Mouse (Mus musculus) gastrocnemius, adult 2 months (tissue): ENCODE data around the gene Rngtt. TPM values are rescaled to one million over a fixed set of nuclear protein-coding genes. Genes with fewer than 3 reads are reported as not detected.
A peak's percentile ranks its signal among the peaks of the same experiment; 100 is the strongest.
"Not testable (repeated sequence)": the region's sequence is repeated elsewhere in the genome, so short reads cannot be mapped to it uniquely, and the experiment has no call there.

Source experiments
- DNase-seq: peaks from one replicate; pipeline ENCODE4 v3.0.0; 2022
- H3K27ac ChIP-seq: fragments of 200-600 bp; 2 replicates; pipeline ENCODE4 v1.8.1; 2022; ENCODE audit warnings: mild to moderate bottlenecking
- H3K4me3 ChIP-seq: fragments of 200-600 bp; 2 replicates; pipeline ENCODE4 v1.8.1; 2022; ENCODE audit warnings: mild to moderate bottlenecking, moderate library complexity
- CTCF ChIP-seq: fragments of 200-600 bp; IDR thresholded peaks from 2 replicates; pipeline ENCODE4 v1.8.1; 2022; ENCODE audit warnings: antibody characterized with exemption, mild to moderate bottlenecking, moderate library complexity
- intact Hi-C: fragments of 180-260 bp; cut with DNase I; formaldehyde crosslinking; loops from one replicate; pipeline ENCODE4 v1.15.1; 2025
- total RNA-seq, 2 experiments: library from RNA; stranded (reverse); gene quantifications; 2 replicates each; pipeline ENCODE4 v1.2.3; 2021

The Rngtt gene
- total RNA-seq, 2 experiments from 2014 or later: 7.1 to 10.0 TPM

- TF ChIP-seq CTCF: no peak
- DNase-seq: no peak
- intact Hi-C loops: loop anchor here (10.0 kb wide), 1 partner anchor 254 kb away; the partner anchor contains the start of gene Ube2j1
- Histone ChIP-seq H3K27ac (peak overlapping the region; percentile 84), H3K4me3 (peak overlapping the region; percentile 74)
Observed at GRCm38 (mm10) chr4:33289106-33289650, 20.9 kb upstream of the Rngtt start.

GRCm38 (mm10) chr4:33290002-33290401, 20.1 kb upstream of the Rngtt start, which contains the start of gene Pnrc1:
Pnrc1 (minus strand) TSS chr4:33290163.
- TF ChIP-seq CTCF: no peak
- peak within 1 kb of the TSS; percentile 74 for H3K4me3 ChIP-seq
- H3K27ac ChIP-seq: peak within 1 kb of the TSS; percentile 84
- peak; percentile 63 for DNase-seq
- intact Hi-C loops: loop anchor here (5.0 kb wide), 1 partner anchor 43 kb away; no protein-coding TSS in a partner anchor

- no peak for DNase-seq
- no peak overlapping the region for H3K27ac ChIP-seq
- intact Hi-C loops: loop anchor here (5.0 kb wide), 1 partner anchor 44 kb away; no protein-coding TSS in a partner anchor
- peak; percentile 23; the same call in 1 of the 2 replicates for TF ChIP-seq CTCF
- no peak overlapping the region for H3K4me3 ChIP-seq
Observed at GRCm38 (mm10) chr4:33290878-33291277, 19.2 kb upstream of the Rngtt start.

DNA sequence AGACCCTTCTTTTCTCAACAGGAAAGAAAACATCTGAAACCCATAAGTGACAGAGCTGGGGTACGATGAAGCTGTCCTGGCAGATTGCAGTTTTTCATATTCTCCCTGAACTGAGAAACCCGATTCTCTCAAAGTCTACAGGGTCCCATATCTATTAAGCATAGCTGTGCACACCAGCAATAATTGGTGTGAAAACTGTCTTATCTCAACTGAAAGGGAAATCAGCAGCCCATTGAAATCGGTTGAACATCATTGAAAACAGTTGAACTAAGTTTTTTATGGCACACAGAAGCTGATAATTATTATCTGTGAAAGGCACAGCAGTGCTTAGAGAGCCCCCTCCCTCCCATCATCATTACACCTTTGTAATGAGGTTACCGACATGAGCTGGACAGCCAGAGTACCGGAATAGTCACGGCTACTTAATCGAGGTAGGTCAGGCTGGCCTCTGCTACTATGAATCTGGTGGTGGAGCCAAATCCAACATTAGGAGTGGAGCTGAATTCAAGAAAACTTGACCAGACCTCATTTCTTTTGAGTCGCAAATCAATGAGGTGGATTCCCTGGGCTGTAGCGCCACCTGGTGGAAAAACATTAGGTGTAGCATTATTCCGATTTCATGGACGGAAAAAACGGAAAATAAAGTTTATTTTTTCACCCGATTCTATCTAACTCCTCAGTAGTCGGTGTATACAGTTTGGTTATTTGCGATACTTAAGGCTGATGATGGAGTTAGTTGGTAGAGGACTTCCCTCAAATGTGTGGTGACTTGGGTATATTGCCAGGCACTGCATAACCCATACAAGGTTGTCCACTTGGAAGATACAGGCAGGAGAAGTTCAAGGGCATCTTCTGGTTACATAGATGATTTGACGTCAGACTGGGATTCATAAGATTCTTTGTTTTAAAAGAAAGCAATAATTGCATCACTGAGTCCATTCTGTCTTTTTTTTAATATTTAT, 17.4 kb upstream of the Rngtt start:
- intact Hi-C loops: loop anchor here (1.0 to 5.0 kb wide), 4 partner anchors 45 to 168 kb away; no protein-coding TSS in a partner anchor
- DNase-seq: peak; percentile 82
- peak; percentile 83 for TF ChIP-seq CTCF
- Histone ChIP-seq H3K27ac (no peak overlapping the region), H3K4me3 (no peak overlapping the region)

DNA sequence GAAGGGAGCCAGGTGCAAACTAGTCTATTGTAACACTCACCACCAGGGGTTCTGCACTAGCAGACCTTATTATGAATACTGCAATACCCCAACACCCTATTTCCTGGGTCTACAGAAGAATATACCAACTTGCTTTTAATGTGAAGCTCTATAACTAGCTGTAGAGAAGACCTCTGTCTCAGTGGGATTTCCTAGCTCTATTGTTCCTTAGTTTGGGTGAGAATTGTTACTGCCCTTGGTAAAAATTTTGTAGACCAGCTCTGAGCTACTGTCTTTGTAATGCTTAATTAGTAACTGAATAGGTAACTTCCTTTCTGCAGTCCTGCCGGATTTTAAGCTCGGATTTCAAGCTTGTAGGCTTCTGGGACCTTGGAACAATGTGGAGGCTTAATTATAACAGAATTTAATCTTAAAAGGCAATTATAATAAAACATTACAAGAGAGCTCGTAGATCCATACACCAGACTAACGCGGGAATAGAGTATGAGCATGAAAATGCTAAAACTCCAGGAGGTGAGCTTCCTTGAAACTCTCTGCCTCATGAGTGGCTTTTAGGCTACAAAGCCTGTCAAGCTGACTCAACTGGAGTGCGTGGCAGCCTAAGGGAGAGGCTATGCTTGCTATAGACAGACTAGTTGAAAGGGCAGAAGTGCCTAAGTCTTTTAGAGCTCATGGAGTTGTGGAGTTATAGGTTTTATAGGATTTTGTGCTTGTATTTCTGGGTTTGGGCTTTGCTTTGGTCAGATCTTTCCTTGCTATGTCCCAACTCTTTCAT, 9.0 kb upstream of the Rngtt start:
- H3K4me3 ChIP-seq, intact Hi-C loops, DNase-seq, H3K27ac ChIP-seq: not testable (repeated sequence)

GRCm38 (mm10) chr4:33303057-33303456, 7.1 kb upstream of the Rngtt start:
- no peak for TF ChIP-seq CTCF
- H3K27ac ChIP-seq: no peak overlapping the region
- H3K4me3 ChIP-seq: no peak overlapping the region
- DNase-seq: no peak
- intact Hi-C loops: no loop called here

- TF ChIP-seq CTCF: no peak
- intact Hi-C loops: no loop called here
- Histone ChIP-seq H3K4me3 (no peak overlapping the region), H3K27ac (no peak overlapping the region)
- DNase-seq: no peak
Observed at GRCm38 (mm10) chr4:33307146-33307545, 3.0 kb upstream of the Rngtt start.

DNA sequence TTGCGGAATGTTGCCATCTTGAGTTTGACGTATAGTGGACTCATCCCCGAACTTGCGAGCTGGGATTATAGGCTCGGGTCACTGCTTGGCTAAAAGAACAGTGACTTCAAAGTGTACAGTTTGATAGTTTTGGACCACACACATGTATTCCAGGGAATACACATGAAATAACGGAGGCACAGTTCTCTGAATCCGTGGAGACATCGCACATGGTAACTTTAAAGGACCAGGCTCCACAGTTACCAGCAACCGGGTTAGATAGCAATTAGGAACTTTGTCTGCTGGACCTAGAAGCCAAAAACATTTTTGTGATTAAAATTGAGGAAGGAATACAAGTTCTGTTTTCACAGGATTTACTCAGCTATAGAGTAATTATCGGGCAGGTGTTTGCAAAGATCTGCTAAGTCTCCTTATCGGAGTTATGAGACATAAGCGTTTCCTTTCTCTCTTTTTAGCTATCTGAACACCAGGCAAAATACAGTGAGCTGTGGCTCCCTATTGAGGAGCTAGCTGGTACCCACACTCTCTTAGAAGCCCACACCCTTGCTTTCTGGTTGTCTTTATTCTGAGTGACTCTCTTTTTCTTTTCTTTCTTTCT, 828 bp downstream of the Rngtt start:
- intact Hi-C loops: loop anchor here (10.0 kb wide), 1 partner anchor 696 kb away; the partner anchor contains the start of gene Casp8ap2
- no peak for TF ChIP-seq CTCF
- no peak for DNase-seq
- H3K4me3 ChIP-seq: peak overlapping the region; percentile 97
- peak overlapping the region; percentile 90 for H3K27ac ChIP-seq

DNA sequence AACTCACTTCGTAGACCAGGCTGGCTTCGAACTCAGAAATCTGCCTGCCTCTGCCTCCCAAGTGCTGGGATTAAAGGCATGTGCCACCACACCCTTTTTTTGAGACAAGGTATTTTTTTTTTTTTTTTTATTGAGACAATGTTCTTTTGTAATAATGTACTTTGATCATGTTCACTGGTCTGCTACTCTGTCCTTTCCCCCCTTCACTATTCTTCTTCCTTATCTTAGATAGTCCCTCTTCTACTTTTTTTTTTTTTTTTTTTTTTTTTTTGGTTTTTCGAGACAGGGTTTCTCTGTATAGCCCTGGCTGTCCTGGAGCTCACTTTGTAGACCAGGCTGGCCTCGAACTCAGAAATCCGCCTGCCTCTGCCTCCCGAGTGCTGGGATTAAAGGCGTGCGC, 4.0 kb downstream of the Rngtt start:
- DNase-seq, H3K4me3 ChIP-seq, H3K27ac ChIP-seq: not testable (repeated sequence)
- intact Hi-C loops: loop anchor here (10.0 kb wide), 1 partner anchor 699 kb away; the partner anchor contains the start of gene Casp8ap2

DNA sequence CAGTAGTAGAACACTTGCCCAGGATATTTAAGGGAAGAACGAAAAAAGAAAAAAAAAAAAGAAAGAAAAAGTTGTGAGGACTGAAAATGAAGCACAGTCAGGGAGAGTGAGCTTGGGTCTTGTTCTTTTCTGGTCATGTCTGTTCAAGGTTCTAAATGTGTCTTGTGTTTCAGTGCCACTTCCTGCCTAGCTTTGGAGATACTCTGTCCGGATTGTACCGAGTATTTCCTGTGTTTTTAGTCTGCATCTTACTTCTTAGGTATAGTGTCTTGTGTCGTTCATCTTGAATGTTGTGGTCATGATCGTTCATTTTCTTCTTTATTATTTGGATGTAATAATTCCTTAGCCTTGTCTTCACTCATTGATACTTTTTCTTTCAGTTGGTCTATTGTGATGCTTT, 5.7 kb downstream of the Rngtt start:
- TF ChIP-seq CTCF: no peak

GRCm38 (mm10) chr4:33331147-33331546, 21.0 kb downstream of the Rngtt start:
- no peak for TF ChIP-seq CTCF
- intact Hi-C loops: no loop called here
- H3K27ac ChIP-seq: no peak overlapping the region

More for the DNA sequence above, 5.7 kb downstream of the Rngtt start:
- intact Hi-C loops: loop anchor here (10.0 kb wide), 1 partner anchor 701 kb away; the partner anchor contains the start of gene Casp8ap2
- no peak for DNase-seq
- H3K27ac ChIP-seq: no peak overlapping the region
- no peak overlapping the region for H3K4me3 ChIP-seq

DNA sequence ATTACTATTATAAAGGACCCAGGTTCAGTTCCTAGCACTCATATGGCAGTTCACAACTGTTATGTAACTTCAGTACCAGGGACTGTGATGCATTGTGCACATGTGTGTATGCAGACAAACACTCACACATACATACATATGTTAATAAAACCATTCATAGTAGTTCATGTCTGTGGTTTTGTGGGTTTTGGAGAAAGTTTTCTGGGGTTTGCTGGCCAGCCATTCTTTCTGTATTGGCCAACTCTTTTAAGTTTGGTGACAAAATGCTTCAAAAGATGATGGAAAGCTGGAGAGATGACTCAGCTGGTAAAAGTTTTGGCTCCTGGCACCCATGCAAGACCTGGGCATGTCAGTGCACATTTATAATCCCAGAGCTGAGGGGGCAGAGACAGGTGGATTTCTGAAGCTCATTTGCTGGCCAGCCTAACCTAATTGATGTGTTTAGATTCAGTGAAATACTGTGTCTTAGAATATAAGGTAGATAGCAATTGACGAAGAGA, 22.9 kb downstream of the Rngtt start:
- no peak for DNase-seq
- intact Hi-C loops: no loop called here
- no peak overlapping the region for H3K4me3 ChIP-seq
- no peak for TF ChIP-seq CTCF
- H3K27ac ChIP-seq: no peak overlapping the region

More at GRCm38 (mm10) chr4:33331147-33331546, 21.0 kb downstream of the Rngtt start:
- no peak overlapping the region for H3K4me3 ChIP-seq
- no peak for DNase-seq
